Comparison of ENCODE assay signal across 8 mouse cellular contexts in genomic region chr7:141173323-141173850, GRCm38 (mm10). TPM values are rescaled to one million over a fixed set of nuclear protein-coding genes. Genes with fewer than 3 reads are reported as not detected.
A peak's percentile ranks its signal among the peaks of the same experiment; 100 is the strongest.
DNase-seq lines count a peak whose midpoint lies in the region; ATAC-seq and TF ChIP-seq lines count a peak whose summit lies in the region.

No protein-coding gene starts in this region.

- H3K9ac ChIP-seq in lung, postnatal 0 days (replicated peaks; ENCODE audit: low read depth) = no peak overlapping the region
- no peak overlapping the region; the same call in 1 of the 2 replicates for H3K9ac ChIP-seq in limb, embryonic 11.5 days (ENCODE audit: low read length)

- peaks cover 4% of the 10 kb centered on the region; the same call in 1 of the 2 replicates for H3K4me1 ChIP-seq in lung, postnatal 0 days (ENCODE audit: insufficient read depth, low read depth, low read length)
- H3K4me1 ChIP-seq in embryonic fibroblast, embryonic 13.5 days (ENCODE audit: control insufficient read depth, insufficient read depth, low read length) = peaks cover 2% of the 10 kb centered on the region; the same call in 1 of the 2 replicates
- H3K4me1 ChIP-seq in limb, embryonic 11.5 days (ENCODE audit: control insufficient read depth, insufficient read depth, low read length) = peaks cover 8% of the 10 kb centered on the region
- H3K4me1 ChIP-seq in small intestine, adult 2 months (ENCODE audit: control insufficient read depth, insufficient read depth, insufficient read length, low read length) = peaks cover 14% of the 10 kb centered on the region; the same call in 1 of the 2 replicates

- no peak for DNase-seq in lung, postnatal 0 days (ENCODE audit: low spot score)
- no peak for DNase-seq in lung, adult 18-20 months
- no peak for DNase-seq in limb, embryonic 11.5 days (ENCODE audit: low spot score)
- DNase-seq in adrenal gland, postnatal 14 days = no peak
- no peak for DNase-seq in kidney, postnatal 14 days
- DNase-seq in right cerebral cortex, postnatal 36 days (ENCODE audit: low spot score in 2 of 2) = no peak

- no peak for TF ChIP-seq EP300 in lung, postnatal 0 days (IDR thresholded peaks at IDR 0.05)

- no peak; the same call in 1 of the 2 replicates for TF ChIP-seq POLR2A in embryonic fibroblast, embryonic 13.5 days (IDR thresholded peaks at IDR 0.05; ENCODE audit: low read depth, low read length)
- TF ChIP-seq POLR2A in small intestine, adult 2 months (IDR thresholded peaks at IDR 0.05; ENCODE audit: low read depth, low read length) = no peak

- TF ChIP-seq CTCF in lung, postnatal 0 days (IDR thresholded peaks at IDR 0.05) = no peak
- no peak for TF ChIP-seq CTCF in embryonic fibroblast, embryonic 13.5 days (IDR thresholded peaks at IDR 0.05; ENCODE audit: borderline replicate concordance, insufficient read depth, low read length)
- TF ChIP-seq CTCF in small intestine, adult 2 months (IDR thresholded peaks at IDR 0.05; ENCODE audit: extremely low read depth, insufficient read length, insufficient replicate concordance, low read depth, low read length) = no peak

- 59% methylated on average over 5 of the region's 5 CpGs for WGBS in lung, postnatal 0 days
- 91% methylated on average over 5 of the region's 5 CpGs for WGBS in limb, embryonic 11.5 days
- 59% methylated on average over 5 of the region's 5 CpGs for WGBS in small intestine, adult 2 months

- H3K9me3 ChIP-seq in lung, postnatal 0 days (ENCODE audit: low read length) = no peaks in the 10 kb centered on the region
- H3K9me3 ChIP-seq in limb, embryonic 11.5 days (ENCODE audit: control insufficient read depth, low read length) = no peaks in the 10 kb centered on the region

- H3K4me3 ChIP-seq in lung, postnatal 0 days (ENCODE audit: low read depth, low read length) = peak overlapping the region; percentile 43; the same call in 1 of the 2 replicates
- peak overlapping the region; percentile 63; the same call in 1 of the 2 replicates for H3K4me3 ChIP-seq in embryonic fibroblast, embryonic 13.5 days (ENCODE audit: insufficient read depth, low read length)
- no peak overlapping the region for H3K4me3 ChIP-seq in limb, embryonic 11.5 days (ENCODE audit: low read depth, low read length)
- no peak overlapping the region for H3K4me3 ChIP-seq in small intestine, adult 2 months (ENCODE audit: low read depth, low read length)

- H3K27ac ChIP-seq in lung, postnatal 0 days (ENCODE audit: low read length) = peak overlapping the region; percentile 89
- H3K27ac ChIP-seq in embryonic fibroblast, embryonic 13.5 days (ENCODE audit: insufficient read depth, low read length) = peak overlapping the region; percentile 91; the same call in 1 of the 2 replicates
- peak overlapping the region; percentile 59; the same call in 1 of the 2 replicates for H3K27ac ChIP-seq in limb, embryonic 11.5 days (replicated peaks; ENCODE audit: low read depth, low read length)
- H3K27ac ChIP-seq in small intestine, adult 2 months (ENCODE audit: insufficient read depth, low read depth, low read length) = peak overlapping the region; percentile 93

- no peak for ATAC-seq in lung, postnatal 0 days
- ATAC-seq in limb, embryonic 11.5 days (ENCODE audit: insufficient number of reproducible peaks, low FRiP score, low TSS enrichment, low read depth) = no peak

- H3K27me3 ChIP-seq in lung, postnatal 0 days (replicated peaks; ENCODE audit: insufficient read depth, low read length) = no peaks in the 10 kb centered on the region
- no peaks in the 10 kb centered on the region for H3K27me3 ChIP-seq in limb, embryonic 11.5 days (ENCODE audit: control insufficient read depth, insufficient read depth, low read length)
- no peaks in the 10 kb centered on the region for H3K27me3 ChIP-seq in small intestine, adult 2 months (ENCODE audit: control insufficient read depth, insufficient read depth, low read length)

- H3K36me3 ChIP-seq in lung, postnatal 0 days (ENCODE audit: insufficient read depth, low read length) = no peaks in the 10 kb centered on the region
- no peaks in the 10 kb centered on the region for H3K36me3 ChIP-seq in limb, embryonic 11.5 days (ENCODE audit: control insufficient read depth, insufficient read depth, low read length)
- H3K36me3 ChIP-seq in small intestine, adult 2 months (ENCODE audit: control insufficient read depth, insufficient read depth, low read length) = no peaks in the 10 kb centered on the region

- peak overlapping the region; percentile 55 for H3K4me2 ChIP-seq in lung, postnatal 0 days (replicated peaks; ENCODE audit: low read depth, low read length)
- peak overlapping the region; percentile 61 for H3K4me2 ChIP-seq in limb, embryonic 11.5 days (ENCODE audit: low read depth, severe bottlenecking)

RNA-seq across cellular contexts. Expression of gene Rnh1, which starts 0.7 kb away (rescaled TPM):
- polyA plus RNA-seq in lung, postnatal 0 days (2015; fragmentation: Nextera tagmentation; extraction: Ambion mirVana) = 181 and 187 TPM in 2 replicates
- polyA plus RNA-seq in embryonic fibroblast, embryonic 13.5 days (2011; ENCODE audit: insufficient read length, low read depth, missing spikeins) = 108 and 119 TPM in 2 replicates
- polyA plus RNA-seq in limb, embryonic 11.5 days (2014; fragmentation: Nextera tagmentation; extraction: Ambion mirVana) = 82.9 and 88.3 TPM in 2 replicates
- 113 and 162 TPM in 2 replicates for polyA plus RNA-seq in small intestine, adult 2 months (2012; rRNA removed)
- total RNA-seq in adrenal gland, postnatal 14 days (2021) = 186 and 200 TPM in 2 replicates

RNA-seq across cellular contexts. Expression of gene Hras, which starts 20.4 kb away (rescaled TPM):
- polyA plus RNA-seq in lung, postnatal 0 days (2015; fragmentation: Nextera tagmentation; extraction: Ambion mirVana) = 121 and 126 TPM in 2 replicates
- 54.0 and 62.7 TPM in 2 replicates for polyA plus RNA-seq in embryonic fibroblast, embryonic 13.5 days (2011; ENCODE audit: insufficient read length, low read depth, missing spikeins)
- polyA plus RNA-seq in limb, embryonic 11.5 days (2014; fragmentation: Nextera tagmentation; extraction: Ambion mirVana) = 98.7 and 99.1 TPM in 2 replicates
- polyA plus RNA-seq in small intestine, adult 2 months (2012; rRNA removed) = 49.1 and 67.1 TPM in 2 replicates
- total RNA-seq in adrenal gland, postnatal 14 days (2021) = 81.7 and 83.6 TPM in 2 replicates

RNA-seq across cellular contexts. Expression of gene Lrrc56, which starts 20.6 kb away (rescaled TPM):
- polyA plus RNA-seq in lung, postnatal 0 days (2015; fragmentation: Nextera tagmentation; extraction: Ambion mirVana) = 6.8 and 7.4 TPM in 2 replicates
- polyA plus RNA-seq in embryonic fibroblast, embryonic 13.5 days (2011; ENCODE audit: insufficient read length, low read depth, missing spikeins) = 1.9 and 2.4 TPM in 2 replicates
- 11.7 and 12.5 TPM in 2 replicates for polyA plus RNA-seq in limb, embryonic 11.5 days (2014; fragmentation: Nextera tagmentation; extraction: Ambion mirVana)
- 4.0 and 7.4 TPM in 2 replicates for polyA plus RNA-seq in small intestine, adult 2 months (2012; rRNA removed)
- total RNA-seq in adrenal gland, postnatal 14 days (2021) = 7.6 and 9.6 TPM in 2 replicates

RNA-seq across cellular contexts. Expression of gene Lmntd2, which starts 40.5 kb away (rescaled TPM):
- 0.97 and 1.0 TPM in 2 replicates for polyA plus RNA-seq in lung, postnatal 0 days (2015; fragmentation: Nextera tagmentation; extraction: Ambion mirVana)
- 0.38 and 0.58 TPM in 2 replicates for polyA plus RNA-seq in embryonic fibroblast, embryonic 13.5 days (2011; ENCODE audit: insufficient read length, low read depth, missing spikeins)
- 3.8 and 5.1 TPM in 2 replicates for polyA plus RNA-seq in limb, embryonic 11.5 days (2014; fragmentation: Nextera tagmentation; extraction: Ambion mirVana)
- 4.9 and 8.1 TPM in 2 replicates for polyA plus RNA-seq in small intestine, adult 2 months (2012; rRNA removed)
- total RNA-seq in adrenal gland, postnatal 14 days (2021) = 0.26 and 0.34 TPM in 2 replicates

RNA-seq across cellular contexts. Expression of gene Rassf7, which starts 42.3 kb away (rescaled TPM):
- 93.6 and 98.7 TPM in 2 replicates for polyA plus RNA-seq in lung, postnatal 0 days (2015; fragmentation: Nextera tagmentation; extraction: Ambion mirVana)
- polyA plus RNA-seq in embryonic fibroblast, embryonic 13.5 days (2011; ENCODE audit: insufficient read length, low read depth, missing spikeins) = 3.9 and 5.8 TPM in 2 replicates
- 32.5 and 38.8 TPM in 2 replicates for polyA plus RNA-seq in limb, embryonic 11.5 days (2014; fragmentation: Nextera tagmentation; extraction: Ambion mirVana)
- polyA plus RNA-seq in small intestine, adult 2 months (2012; rRNA removed) = 115 and 258 TPM in 2 replicates
- total RNA-seq in adrenal gland, postnatal 14 days (2021) = 4.9 and 5.2 TPM in 2 replicates

Comparison
In these comparisons a context has a peak if more than half of its experiments do, and no peak if none do; other contexts are left out.
1. H3K4me3 ChIP-seq: peak in lung, postnatal 0 days (single experiment) and embryonic fibroblast, embryonic 13.5 days (single experiment); none in limb, embryonic 11.5 days (single experiment) and small intestine, adult 2 months (single experiment).
2. Peak in every context shown above with its lines, with median percentiles within 50 percentile points of each other: H3K27ac ChIP-seq.